Mouse (Mus musculus) ES-Bruce4 (cell line): ENCODE measurements around the gene Eif5a.

Experiments
- CTCF ChIP-seq: IDR thresholded peaks from one replicate; pipeline ENCODE4 v1.8.1; 2011; ENCODE audit warnings: low read depth, low read length
- POLR2A ChIP-seq: IDR thresholded peaks from one replicate; pipeline ENCODE4 v1.8.1; 2011; ENCODE audit warnings: low read length; ENCODE audit not compliant: insufficient read depth

- no peak for TF ChIP-seq POLR2A
- no peak for TF ChIP-seq CTCF
Observed at GRCm38 (mm10) chr11:69870289-69871069, 51.3 kb downstream of the Eif5a start.
